In genomic region chr13:23554925-23555838, GRCm38 (mm10) we compare ENCODE assay signal across 8 mouse cellular contexts. TPM values are rescaled to one million over a fixed set of nuclear protein-coding genes. Genes with fewer than 3 reads are reported as not detected.
DNase-seq lines count a peak whose midpoint lies in the region; ATAC-seq lines count a peak whose summit lies in the region.

No protein-coding gene starts in this region.

- peak; percentile 77 for ATAC-seq in hindbrain, embryonic 14.5 days (ENCODE audit: low FRiP score)

- intact Hi-C loops in left cerebral cortex, postnatal 10 days (cut with DNase I), result loop anchor here (10.0 kb wide), 1 partner anchor 200 kb away; the partner anchor contains the start of genes Hist1h2ab, Hist1h3b and Hist1h4b

- peak overlapping the region; percentile 88 for H3K27ac ChIP-seq in hindbrain, embryonic 14.5 days

- peak overlapping the region; percentile 68 for H3K9ac ChIP-seq in hindbrain, embryonic 14.5 days

- H3K27me3 ChIP-seq in hindbrain, embryonic 14.5 days (ENCODE audit: control insufficient read depth, insufficient read depth, low read length), result no peaks in the 10 kb centered on the region
- no peaks in the 10 kb centered on the region for H3K27me3 ChIP-seq in megakaryocyte, embryonic 14.5 days (replicated peaks)

- H3K4me1 ChIP-seq in hindbrain, embryonic 14.5 days (replicated peaks; ENCODE audit: control insufficient read depth, insufficient read depth, low read length), result peaks cover 25% of the 10 kb centered on the region
- peaks cover 61% of the 10 kb centered on the region for H3K4me1 ChIP-seq in megakaryocyte, embryonic 14.5 days

- no peaks in the 10 kb centered on the region for H3K9me3 ChIP-seq in hindbrain, embryonic 14.5 days (ENCODE audit: control insufficient read depth, low read length)
- no peaks in the 10 kb centered on the region for H3K9me3 ChIP-seq in megakaryocyte, embryonic 14.5 days

- peak; percentile 88 for DNase-seq in NIH3T3 (ENCODE audit: low read depth)
- DNase-seq in cerebellum, adult 9-11 months, result peak; percentile 78
- DNase-seq in frontal cortex, postnatal 10 days (ENCODE audit: low spot score in 2 of 2), result peak; percentile 62 to 77
- peak; percentile 77 for DNase-seq in hindbrain, embryonic 14.5 days (ENCODE audit: low spot score)
- DNase-seq in left cerebral cortex, postnatal 10 days (ENCODE audit: extremely low spot score in 1 of 2, low spot score in 2 of 2), result peak; percentile 77 to 80
- peak; percentile 87 to 89 for DNase-seq in right cerebral cortex, postnatal 10 days (ENCODE audit: low spot score in 2 of 2)
- DNase-seq in urinary bladder, postnatal 36 days (ENCODE audit: low spot score in 2 of 2), result peak; percentile 69 to 79

- WGBS in hindbrain, embryonic 14.5 days, result under 1% methylated on average over 50 of the region's 54 CpGs

- peak overlapping the region; percentile 46 for H3K4me3 ChIP-seq in hindbrain, embryonic 14.5 days (replicated peaks; ENCODE audit: low read length)
- H3K4me3 ChIP-seq in megakaryocyte, embryonic 14.5 days (replicated peaks), result peak overlapping the region; percentile 90

- H3K4me2 ChIP-seq in hindbrain, embryonic 14.5 days (replicated peaks), result peak overlapping the region; percentile 83

- no peaks in the 10 kb centered on the region for H3K36me3 ChIP-seq in hindbrain, embryonic 14.5 days (replicated peaks; ENCODE audit: control insufficient read depth, insufficient read depth)
- H3K36me3 ChIP-seq in megakaryocyte, embryonic 14.5 days (replicated peaks; ENCODE audit: low read length), result no peaks in the 10 kb centered on the region

RNA-seq across cellular contexts. Expression of gene Hist1h1d, which starts 2.1 kb away (rescaled TPM):
- polyA plus RNA-seq in hindbrain, embryonic 14.5 days (2014; fragmentation: Nextera tagmentation; extraction: Ambion mirVana), result 0.12 and 0.17 TPM in 2 replicates
- 1 to 10 TPM; 4.5 to 5.3 TPM for total RNA-seq in left cerebral cortex, postnatal 10 days (2021)
- polyA plus RNA-seq in megakaryocyte, embryonic 14.5 days (2012; ENCODE audit: insufficient read depth, low replicate concordance), result 0.36 and 2.1 TPM in 2 replicates

RNA-seq across cellular contexts. Expression of gene Hist1h4f, which starts 3.7 kb away (rescaled TPM):
- not detected in 2 replicates for polyA plus RNA-seq in hindbrain, embryonic 14.5 days (2014; fragmentation: Nextera tagmentation; extraction: Ambion mirVana)
- total RNA-seq in left cerebral cortex, postnatal 10 days (2021), result 100 to 1,000 TPM; 148 to 159 TPM
- polyA plus RNA-seq in megakaryocyte, embryonic 14.5 days (2012; ENCODE audit: insufficient read depth, low replicate concordance), result 8.9 and 30.2 TPM in 2 replicates

RNA-seq across cellular contexts. Expression of gene Hist1h3e, which starts 7.0 kb away (rescaled TPM):
- polyA plus RNA-seq in hindbrain, embryonic 14.5 days (2014; fragmentation: Nextera tagmentation; extraction: Ambion mirVana), result 1.5 and 3.1 TPM in 2 replicates
- 10 to 100 TPM; 65.0 to 81.2 TPM for total RNA-seq in left cerebral cortex, postnatal 10 days (2021)
- polyA plus RNA-seq in megakaryocyte, embryonic 14.5 days (2012; ENCODE audit: insufficient read depth, low replicate concordance), result 17.9 and 26.5 TPM in 2 replicates

RNA-seq across cellular contexts. Expression of gene Hist1h3f, which starts 11.3 kb away (rescaled TPM):
- polyA plus RNA-seq in hindbrain, embryonic 14.5 days (2014; fragmentation: Nextera tagmentation; extraction: Ambion mirVana), result 0.28 and 0.29 TPM in 2 replicates
- 10 to 100 TPM; 22.6 to 23.0 TPM for total RNA-seq in left cerebral cortex, postnatal 10 days (2021)
- 7.0 TPM in 1 of 2 replicates, not detected in the other for polyA plus RNA-seq in megakaryocyte, embryonic 14.5 days (2012; ENCODE audit: insufficient read depth, low replicate concordance)

RNA-seq across cellular contexts. Expression of gene Hist1h2bh, which starts 12.0 kb away (rescaled TPM):
- 0.22 TPM in 1 of 2 replicates, not detected in the other for polyA plus RNA-seq in hindbrain, embryonic 14.5 days (2014; fragmentation: Nextera tagmentation; extraction: Ambion mirVana)
- total RNA-seq in left cerebral cortex, postnatal 10 days (2021), result 1 to 10 TPM; 1.4 to 1.7 TPM
- polyA plus RNA-seq in megakaryocyte, embryonic 14.5 days (2012; ENCODE audit: insufficient read depth, low replicate concordance), result 1.4 and 2.0 TPM in 2 replicates

Comparison
In these comparisons a context has a peak if more than half of its experiments do, and no peak if none do; other contexts are left out.
1. Peak in every context shown above with its lines: DNase-seq, ATAC-seq, H3K4me3 ChIP-seq and H3K27ac ChIP-seq.